Mouse (Mus musculus) adrenal gland, adult 18-20 months (tissue): ENCODE data around the gene Slc9a3r2. TPM values are rescaled to one million over a fixed set of nuclear protein-coding genes. Genes with fewer than 3 reads are reported as not detected.

Source experiments
- DNase-seq, 2 experiments: peaks; one replicate each; pipeline ENCODE4 v3.0.0; 2021 to 2022; ENCODE audit warnings: low spot score in 2 of 2
- long read RNA-seq, 2 experiments: library from polyadenylated mRNA; stranded (forward); transcript quantifications; one replicate each; pipeline ENCODE4 v2.0.0; 2021
- total RNA-seq, 2 experiments: library from RNA; stranded (reverse); gene quantifications; 1 replicate in 1 of 2; 2 replicates in 1 of 2; pipeline ENCODE4 v1.2.3; 2021

Slc9a3r2 gene
- total RNA-seq: 10 to 100 TPM; 62.0 to 90.2 TPM
- long read RNA-seq, experiment 1, transcript Slc9a3r2-203 (6 exons, 1,840 nt): minor isoform, 6 of 110 reads
- long read RNA-seq, experiment 1, transcript Slc9a3r2-202 (6 exons, 1,717 nt): minor isoform, 16 of 110 reads
- long read RNA-seq, experiment 1, transcript Slc9a3r2-201 (7 exons, 2,136 nt): major isoform, 69 of 110 reads
- long read RNA-seq, experiment 1, partial matches to known transcripts: 5 of 110 reads
- long read RNA-seq, experiment 1, other reads (novel, unspliced or antisense): 10 of 110 reads
- long read RNA-seq, experiment 2, transcript Slc9a3r2-201 (7 exons, 2,136 nt): major isoform, 73 of 99 reads
- long read RNA-seq, experiment 2, transcript Slc9a3r2-203 (6 exons, 1,840 nt): minor isoform, 5 of 99 reads
- long read RNA-seq, experiment 2, transcript Slc9a3r2-202 (6 exons, 1,717 nt): minor isoform, 7 of 99 reads
- long read RNA-seq, experiment 2, partial matches to known transcripts: 1 of 99 reads
- long read RNA-seq, experiment 2, other reads (novel, unspliced or antisense): 9 of 99 reads

- peak; percentile 65 to 72 for DNase-seq
These were observed at the start of gene Slc9a3r2 for GRCm38 (mm10) chr17:24650070-24650616. Gene Slc9a3r2 (minus strand): TSS chr17:24650327.

GRCm38 (mm10) chr17:24699473-24699872 lies 49.3 kb upstream of the Slc9a3r2 start:
- DNase-seq: no peak

GRCm38 (mm10) chr17:24698715-24699114 lies 48.6 kb upstream of the Slc9a3r2 start:
- DNase-seq: no peak

- DNase-seq: no peak
These were observed 47.9 kb upstream of the Slc9a3r2 start for GRCm38 (mm10) chr17:24697985-24698384.

- DNase-seq: peak; percentile 86 to 90
These were observed 46.0 kb upstream of the Slc9a3r2 start, which contains the start of the genes Gfer and Noxo1 for GRCm38 (mm10) chr17:24696011-24696697. Gene Gfer (minus strand): TSS chr17:24696156. Gene Noxo1 (plus strand): TSS chr17:24696234.

- no peak for DNase-seq
These were observed 45.3 kb upstream of the Slc9a3r2 start for GRCm38 (mm10) chr17:24695326-24696010.

GRCm38 (mm10) chr17:24692385-24692784 lies 42.3 kb upstream of the Slc9a3r2 start:
- DNase-seq: no peak

GRCm38 (mm10) chr17:24689251-24690081 lies 39.3 kb upstream of the Slc9a3r2 start, which contains the start of gene Syngr3:
Gene Syngr3 (minus strand): TSS chr17:24689955.
- peak in 1 of 2 experiments; percentile 30 for DNase-seq

- DNase-seq: no peak
These were observed 37.5 kb upstream of the Slc9a3r2 start for GRCm38 (mm10) chr17:24687599-24687998.

GRCm38 (mm10) chr17:24687146-24687595 lies 37.0 kb upstream of the Slc9a3r2 start:
- peak; percentile 55 to 64 for DNase-seq

GRCm38 (mm10) chr17:24686514-24686913 lies 36.4 kb upstream of the Slc9a3r2 start:
- no peak for DNase-seq

- no peak for DNase-seq
These were observed 27.5 kb upstream of the Slc9a3r2 start for GRCm38 (mm10) chr17:24677500-24678080.

GRCm38 (mm10) chr17:24676877-24677276 lies 26.8 kb upstream of the Slc9a3r2 start:
- no peak for DNase-seq

GRCm38 (mm10) chr17:24676187-24676586 lies 26.1 kb upstream of the Slc9a3r2 start:
- DNase-seq: peak in 1 of 2 experiments; percentile 52

GRCm38 (mm10) chr17:24674277-24674676 lies 24.1 kb upstream of the Slc9a3r2 start:
- no peak for DNase-seq

GRCm38 (mm10) chr17:24672141-24672540 lies 22.0 kb upstream of the Slc9a3r2 start:
- peak; percentile 40 to 48 for DNase-seq

- DNase-seq: no peak
These were observed 21.2 kb upstream of the Slc9a3r2 start for GRCm38 (mm10) chr17:24671346-24671745.

GRCm38 (mm10) chr17:24670246-24670844 lies 20.2 kb upstream of the Slc9a3r2 start:
- no peak for DNase-seq
